Mouse (Mus musculus): Measurements from ENCODE around the gene Tas2r126.

- TF ChIP-seq CTCF (IDR thresholded peaks at IDR 0.05) (no peak), POLR2A (IDR thresholded peaks at IDR 0.05; ENCODE audit: insufficient read depth, low read depth, low read length) (peak; percentile 42; the same call in 1 of the 2 replicates)
These were observed 38.1 kb upstream of the Tas2r126 start for GRCm38 (mm10) chr6:42395960-42396809.
